Mouse (Mus musculus) kidney, postnatal 36 days (tissue): ENCODE results near the gene Csde1.

ENCODE experiments used
- DNase-seq, 2 experiments: peaks; one replicate each; pipeline ENCODE4 v3.0.0; 2021 to 2022; ENCODE audit warnings: mixed read lengths in 2 of 2

Csde1 gene

GRCm38 (mm10) chr3:103020249-103020942, at the start of gene Csde1:
Csde1 (plus strand) TSS chr3:103020426.
- DNase-seq, result peak; percentile 97 to 98

DNA sequence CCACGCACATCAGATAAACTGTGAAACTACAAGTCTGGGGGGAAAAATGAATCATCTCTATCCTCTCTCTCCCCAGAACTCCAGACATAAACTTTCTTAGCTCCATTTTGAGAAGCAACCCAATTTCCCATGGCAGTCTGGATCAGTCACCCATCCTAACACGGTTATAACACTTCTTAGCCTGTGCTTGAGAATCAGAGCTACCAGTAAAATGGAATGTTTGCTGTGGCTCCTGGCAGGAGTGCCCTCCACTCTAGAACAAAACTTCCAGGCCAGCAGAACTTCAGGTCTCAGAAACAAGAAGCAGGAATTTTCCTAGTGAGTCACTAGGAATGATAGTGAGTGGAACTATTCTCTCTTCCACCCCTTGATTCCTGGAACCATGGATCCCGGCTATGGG, 49.7 kb upstream of the Csde1 start:
- no peak for DNase-seq

- no peak for DNase-seq
These were observed 43.3 kb upstream of the Csde1 start for GRCm38 (mm10) chr3:102976906-102977305.

- DNase-seq, result no peak
These were observed 40.5 kb upstream of the Csde1 start for GRCm38 (mm10) chr3:102979550-102980348.

- no peak for DNase-seq
These were observed 39.9 kb upstream of the Csde1 start for GRCm38 (mm10) chr3:102980349-102980736.

- no peak for DNase-seq
These were observed 29.2 kb upstream of the Csde1 start for GRCm38 (mm10) chr3:102991041-102991440.

DNA sequence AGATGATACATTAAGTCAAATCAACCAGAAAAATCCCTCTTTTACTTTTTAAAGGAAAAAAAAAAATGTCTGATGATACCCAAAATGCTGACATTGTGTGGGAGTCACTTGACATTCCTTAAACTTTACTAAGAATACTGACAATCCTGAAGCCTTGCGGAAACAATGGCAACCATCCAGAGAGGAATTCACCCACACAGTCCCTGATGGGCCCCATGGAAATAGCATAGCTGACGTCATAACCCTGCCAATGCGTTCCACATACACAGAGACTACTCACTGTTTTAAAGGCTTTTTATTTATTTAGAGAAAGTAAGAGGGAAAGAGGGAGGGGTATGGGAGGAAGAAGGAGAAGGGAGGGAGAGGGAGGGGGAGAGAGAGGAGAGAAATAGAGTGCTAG, 27.3 kb upstream of the Csde1 start:
- DNase-seq, result no peak

GRCm38 (mm10) chr3:102995233-102995604, 25.0 kb upstream of the Csde1 start:
- no peak for DNase-seq

- DNase-seq, result peak; percentile 96 to 98
These were observed 24.5 kb upstream of the Csde1 start, which contains the start of gene Sike1 for GRCm38 (mm10) chr3:102995605-102996321. Sike1 (plus strand) TSS chr3:102995708.

- no peak for DNase-seq
These were observed 23.2 kb upstream of the Csde1 start for GRCm38 (mm10) chr3:102997036-102997435.

DNA sequence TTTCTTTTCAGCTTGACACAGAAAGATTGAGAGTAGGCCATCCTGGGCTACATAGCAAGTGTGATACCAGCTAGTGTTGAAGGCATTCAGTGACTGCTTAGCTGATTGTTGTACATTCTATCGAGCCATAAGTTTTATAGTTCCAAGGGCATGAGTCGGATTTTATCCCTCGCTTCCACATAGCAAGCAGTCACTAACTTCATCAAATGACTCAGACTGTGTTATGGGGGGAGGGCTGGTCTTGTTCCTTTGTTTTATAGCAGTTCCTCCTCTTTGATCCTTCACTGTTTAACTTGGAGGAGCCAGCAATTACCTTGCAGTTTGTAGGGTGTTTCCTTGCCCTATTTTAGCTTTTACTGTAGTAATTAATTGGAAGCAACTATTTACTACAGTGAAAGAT, 22.6 kb upstream of the Csde1 start:
- DNase-seq, result no peak

GRCm38 (mm10) chr3:103001595-103001994, 18.6 kb upstream of the Csde1 start:
- no peak for DNase-seq

GRCm38 (mm10) chr3:103017350-103017749, 2.9 kb upstream of the Csde1 start:
- DNase-seq, result no peak

DNA sequence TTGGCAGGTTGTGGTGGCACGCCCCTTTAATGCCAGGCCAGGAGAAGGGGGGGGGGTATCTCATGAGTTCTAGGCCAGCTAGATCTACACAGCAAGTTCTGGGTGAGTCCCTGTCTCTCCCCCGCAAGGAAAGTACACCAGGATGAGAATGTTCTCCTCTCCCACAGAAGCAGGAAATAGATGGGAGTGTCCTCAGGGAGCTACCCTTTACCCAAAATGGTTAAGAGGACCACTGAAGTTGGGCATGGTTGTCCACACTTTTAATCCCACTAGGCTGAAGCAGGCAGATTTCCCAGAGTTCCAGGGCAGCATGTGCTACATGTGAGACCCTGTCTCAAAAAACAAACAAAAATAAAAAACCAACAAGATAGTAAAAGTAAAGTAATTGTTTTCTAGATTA, 764 bp upstream of the Csde1 start:
- DNase-seq, result no peak

DNA sequence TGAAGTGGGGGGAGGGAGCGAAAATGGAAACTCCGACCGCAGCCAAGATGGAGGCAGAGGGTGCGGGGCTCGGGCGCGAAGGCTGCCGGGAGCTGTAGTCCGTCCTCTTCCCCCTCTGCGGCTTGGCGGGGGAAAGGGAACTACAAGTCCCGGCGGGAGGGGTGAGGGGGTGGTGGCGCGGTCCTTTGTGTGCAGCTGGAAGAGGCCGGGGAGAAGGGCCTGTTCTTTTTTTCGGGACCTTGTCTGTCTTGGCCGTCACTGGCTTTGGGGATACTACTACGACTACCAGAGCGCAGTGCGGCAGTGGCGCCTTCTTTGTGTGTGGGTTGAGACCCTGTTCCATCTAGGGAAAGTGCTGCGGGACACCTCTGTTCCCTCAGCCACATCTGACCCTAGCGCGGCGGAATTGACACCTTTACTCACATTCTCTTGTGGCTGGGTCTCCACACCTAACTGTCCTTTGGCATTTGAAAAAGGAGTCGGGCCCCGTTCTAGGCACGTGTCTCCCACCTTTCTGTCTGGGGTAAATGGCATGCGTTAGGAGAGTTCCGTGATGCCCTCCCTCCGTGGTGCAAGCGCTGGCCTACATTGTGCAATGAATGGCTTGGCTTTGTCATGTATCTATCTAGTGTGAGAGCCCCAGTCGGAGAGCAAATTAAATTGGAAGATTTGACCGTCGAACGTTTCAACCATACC, 865 bp downstream of the Csde1 start:
- peak; percentile 92 to 93 for DNase-seq

GRCm38 (mm10) chr3:103026174-103026573, 5.9 kb downstream of the Csde1 start:
- peak in 1 of 2 experiments; percentile 14 for DNase-seq

DNA sequence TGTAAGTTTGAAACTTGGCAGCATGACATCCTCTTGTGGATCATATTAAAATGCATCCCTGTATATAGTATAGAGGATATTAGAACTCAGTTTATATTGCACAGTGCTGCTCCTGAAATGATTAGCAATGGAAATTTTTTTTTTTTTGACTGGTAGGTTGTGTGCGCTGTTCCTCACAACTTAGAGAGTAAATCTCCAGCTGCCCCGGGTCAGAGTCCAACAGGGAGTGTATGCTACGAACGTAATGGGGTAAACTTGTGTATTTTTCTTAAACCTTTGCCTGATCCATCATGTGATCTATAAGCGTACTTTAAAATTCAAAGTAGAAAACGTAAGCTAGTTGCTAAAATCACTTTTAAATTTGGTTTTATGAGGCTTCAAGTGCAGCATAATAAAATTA, 20.1 kb downstream of the Csde1 start:
- DNase-seq, result no peak

DNA sequence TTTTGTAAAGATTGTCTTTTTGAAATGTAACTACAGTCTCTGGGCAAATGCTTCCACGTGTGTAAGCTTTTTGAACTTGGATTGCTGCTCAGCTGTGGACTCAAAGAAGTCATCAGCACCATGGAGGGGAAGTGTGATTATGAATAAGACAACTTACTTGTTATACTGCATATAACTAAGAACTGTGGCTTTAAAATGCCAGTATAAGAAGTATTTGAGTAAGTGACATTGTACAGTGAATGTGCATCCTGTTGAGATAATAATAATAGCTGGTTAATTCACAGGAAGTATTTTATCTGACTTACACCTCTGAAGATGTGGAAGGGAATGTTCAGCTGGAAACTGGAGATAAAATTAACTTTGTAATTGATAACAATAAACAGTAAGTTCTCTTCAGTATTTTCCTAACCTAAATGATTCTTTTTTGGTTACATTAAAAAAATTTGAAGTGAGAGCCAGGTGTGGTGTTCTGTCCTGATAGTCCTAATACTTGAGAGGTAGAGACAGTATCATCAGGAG, 20.7 kb downstream of the Csde1 start:
- no peak for DNase-seq

GRCm38 (mm10) chr3:103056016-103056595, 35.9 kb downstream of the Csde1 start:
- no peak for DNase-seq

DNA sequence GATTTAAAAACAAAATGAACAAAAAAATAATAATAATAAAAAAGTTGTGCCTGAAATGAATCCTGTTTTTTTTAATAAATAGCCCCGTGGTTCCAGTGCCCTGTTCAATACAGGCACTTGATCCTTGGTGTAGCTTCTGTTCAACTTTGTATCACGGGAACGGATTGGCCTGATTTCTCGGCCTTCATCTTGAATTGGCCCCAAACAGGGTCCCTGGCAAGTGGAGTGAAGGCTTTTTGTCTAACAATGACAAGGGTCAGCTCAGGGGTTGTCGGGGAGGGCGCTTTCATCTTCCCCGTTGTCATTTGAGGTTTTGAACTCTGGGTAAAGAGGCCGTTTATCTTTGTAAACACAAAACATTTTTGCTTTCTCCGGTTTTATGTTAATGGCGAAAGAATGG, 37.5 kb downstream of the Csde1 start:
- DNase-seq, result no peak

DNA sequence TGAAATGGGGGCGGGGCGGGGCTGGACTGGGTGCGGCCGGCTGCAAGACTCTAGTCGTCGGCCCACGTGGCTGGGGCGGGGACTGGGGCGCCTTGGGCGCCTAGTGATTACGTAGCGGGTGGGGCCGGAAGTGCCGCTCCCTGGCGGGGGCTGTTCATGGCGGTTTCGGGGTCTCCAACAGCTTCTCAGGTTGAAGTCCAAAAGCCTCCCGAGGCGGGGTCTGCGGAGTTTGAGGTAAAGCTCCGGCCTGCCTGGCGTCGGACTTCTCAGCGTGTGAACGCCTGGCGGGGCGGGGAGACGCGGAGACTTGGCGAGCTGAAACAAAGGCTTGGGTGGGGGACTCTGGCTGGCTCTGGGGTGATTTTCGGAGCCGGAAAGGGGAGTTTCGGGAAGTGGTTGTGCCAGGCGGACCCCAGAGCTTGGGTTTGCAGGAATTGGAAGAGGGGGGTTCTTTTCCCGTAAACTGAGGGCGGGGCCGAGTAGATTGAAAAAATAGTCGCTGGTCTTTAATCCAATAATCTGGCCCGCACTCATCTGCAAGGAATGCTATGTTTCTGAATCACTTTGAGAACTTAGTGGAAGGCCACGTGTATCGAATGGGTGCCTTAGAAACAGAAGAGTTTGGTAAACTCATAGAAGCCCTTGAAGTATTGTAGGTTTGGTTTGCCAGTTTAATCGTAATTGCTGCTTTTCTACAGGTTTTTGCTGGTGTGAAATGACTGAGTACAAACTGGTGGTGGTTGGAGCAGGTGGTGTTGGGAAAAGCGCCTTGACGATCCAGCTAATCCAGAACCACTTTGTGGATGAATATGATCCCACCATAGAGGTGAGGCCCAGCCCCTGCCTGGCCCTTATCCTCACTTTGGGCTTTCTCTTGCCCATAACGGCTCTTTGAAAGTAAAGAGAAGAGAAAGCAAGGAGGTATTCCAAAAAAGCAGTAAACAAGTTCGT, 38.3 kb downstream of the Csde1 start, which contains the start of gene Nras:
Gene Nras, plus strand, starts transcription at position 79 of the 951 bp plus-strand sequence.
- DNase-seq, result peak; percentile 95 to 98
